Mouse (Mus musculus) megakaryocyte, adult 5-6 weeks (primary cell): ENCODE results near the gene Drp2. TPM values are rescaled to one million over a fixed set of nuclear protein-coding genes. Genes with fewer than 3 reads are reported as not detected.

Experiments used
- ATAC-seq: 2 replicates; pipeline ENCODE4 v1.8.0; 2016; ENCODE audit warnings: mild to moderate bottlenecking, inconsistent platforms; ENCODE audit not compliant: poor library complexity, severe bottlenecking
- total RNA-seq, 2 experiments: library from RNA; stranded (forward) in 1 of 2; stranded (reverse) in 1 of 2; fragments of 153-499, 151-499 nt in 1 of 2; fragments of 221-1000, 200-1000 nt in 1 of 2; gene quantifications; 2 replicates each; pipeline versions ENCODE4 v1.2.3 to v1.2.4; 2015 to 2017

Gene Drp2
- total RNA-seq (2015) (0.07 TPM in 1 of 2 replicates, not detected in the other), total RNA-seq (2017) (0.04 and 0.22 TPM in 2 replicates)

DNA sequence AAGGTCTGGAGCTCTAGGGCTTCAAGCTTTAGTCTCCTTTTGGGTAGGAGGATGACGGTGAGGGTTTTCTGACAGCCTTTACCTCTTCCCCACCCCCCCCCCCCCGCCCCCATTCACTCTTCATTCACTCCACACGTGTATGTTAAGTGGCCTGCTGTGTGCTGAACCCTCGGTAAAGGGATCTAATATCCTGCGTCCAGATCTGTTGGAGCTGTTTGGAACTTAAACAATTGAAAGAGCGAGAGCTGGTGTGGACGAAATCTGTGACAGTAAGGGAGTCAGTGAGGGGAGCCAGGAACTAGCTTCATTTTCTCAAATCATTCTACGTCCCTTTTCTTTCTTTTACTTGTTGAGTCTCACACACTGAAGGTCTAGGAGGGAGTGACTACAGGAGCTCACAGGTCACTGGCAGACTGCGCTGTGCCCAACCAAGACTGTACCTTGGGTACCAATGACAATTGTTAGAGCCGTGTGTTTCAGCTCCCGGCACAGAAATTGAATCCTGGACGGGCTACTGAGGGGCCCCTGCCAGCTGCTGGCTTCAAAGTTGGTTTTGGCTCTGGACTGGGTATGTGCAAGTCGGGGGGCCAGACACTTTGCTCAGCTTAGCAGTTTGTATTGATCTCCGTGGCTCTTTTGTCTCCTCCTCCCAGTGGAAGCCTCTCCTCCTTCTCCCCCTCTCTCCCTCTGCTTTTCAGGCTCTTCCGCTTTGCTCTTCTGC lies at the start of gene Drp2:
Gene Drp2, plus strand, starts transcription at position 689 of the 721 bp plus-strand sequence.
- no peak for ATAC-seq

DNA sequence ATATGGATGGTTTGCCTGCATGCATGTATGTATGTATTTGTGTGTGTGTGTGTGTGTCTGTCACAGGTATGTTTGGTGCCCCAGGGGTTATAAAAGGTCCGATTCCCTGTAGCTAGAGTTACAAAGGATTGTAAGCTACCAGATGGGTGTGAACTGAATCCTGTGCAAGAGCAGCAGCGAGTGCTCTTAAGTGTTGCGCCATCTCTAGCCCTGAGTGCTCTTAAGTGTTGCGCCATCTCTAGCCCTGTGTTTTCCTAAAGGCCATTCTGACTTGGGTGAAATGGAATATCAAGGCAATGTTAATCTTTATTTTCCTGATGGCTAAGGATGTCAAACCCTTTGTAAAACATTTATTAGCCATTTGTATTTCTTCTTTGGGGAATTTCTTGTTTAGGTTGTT lies 45.0 kb upstream of the Drp2 start:
- ATAC-seq, result peak; percentile 75

DNA sequence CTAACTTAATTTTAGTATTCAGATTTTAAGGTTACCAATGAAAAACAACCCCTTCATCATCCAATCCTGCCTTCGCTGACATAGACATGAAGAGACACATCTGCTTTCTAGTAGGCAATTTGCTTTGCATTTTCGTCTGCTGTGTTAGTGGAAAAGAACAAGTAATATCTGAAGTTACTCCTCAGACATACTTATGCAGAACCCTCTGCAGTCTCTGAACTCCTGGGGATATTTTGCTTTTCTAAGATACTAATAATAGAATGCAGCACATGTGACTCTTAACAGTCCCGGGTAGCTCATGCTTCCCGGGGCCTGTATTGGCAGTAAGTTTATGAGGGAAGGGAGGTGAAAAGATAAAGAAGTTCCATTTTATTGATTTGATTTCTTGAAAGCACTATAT lies 42.2 kb upstream of the Drp2 start:
- no peak for ATAC-seq

DNA sequence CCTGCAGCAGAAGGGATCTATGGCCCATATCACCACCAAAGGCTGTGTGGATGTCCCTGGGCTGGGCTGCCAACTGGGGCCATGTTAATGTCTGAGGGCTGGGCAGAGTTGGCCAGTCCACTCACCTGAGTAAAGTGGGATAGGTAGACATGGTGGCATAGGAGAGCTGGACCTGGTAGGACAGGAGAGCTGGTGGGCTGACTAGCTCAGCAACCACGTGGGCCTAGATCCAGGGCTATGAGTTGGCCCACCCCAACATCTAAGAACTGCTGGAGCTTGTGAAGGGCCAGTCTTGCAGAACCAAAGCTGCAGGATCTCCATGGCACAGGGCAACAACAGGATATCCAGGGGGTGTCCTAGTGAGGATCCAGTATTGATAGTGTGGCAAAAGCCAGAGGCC lies 38.9 kb upstream of the Drp2 start:
- ATAC-seq, result no peak

DNA sequence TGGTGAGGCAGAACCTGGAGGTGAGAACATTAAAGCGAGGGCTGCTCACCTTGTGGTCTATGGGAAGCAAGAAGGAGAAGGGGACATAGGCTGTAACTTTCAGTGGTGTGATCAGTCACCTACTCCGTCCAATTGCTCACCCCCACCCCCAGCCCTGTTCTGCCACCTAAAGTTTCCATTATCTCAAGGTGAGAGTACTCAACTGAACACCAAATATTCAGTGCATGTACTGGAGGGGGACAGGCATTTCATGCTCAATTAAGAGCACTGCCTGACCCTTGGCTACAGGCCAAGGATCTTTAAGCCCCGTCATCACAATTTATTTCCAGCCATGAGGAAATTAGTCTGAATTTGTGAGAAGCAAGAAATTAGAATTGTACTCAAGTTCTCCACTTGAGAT lies 37.8 kb upstream of the Drp2 start:
- no peak for ATAC-seq

DNA sequence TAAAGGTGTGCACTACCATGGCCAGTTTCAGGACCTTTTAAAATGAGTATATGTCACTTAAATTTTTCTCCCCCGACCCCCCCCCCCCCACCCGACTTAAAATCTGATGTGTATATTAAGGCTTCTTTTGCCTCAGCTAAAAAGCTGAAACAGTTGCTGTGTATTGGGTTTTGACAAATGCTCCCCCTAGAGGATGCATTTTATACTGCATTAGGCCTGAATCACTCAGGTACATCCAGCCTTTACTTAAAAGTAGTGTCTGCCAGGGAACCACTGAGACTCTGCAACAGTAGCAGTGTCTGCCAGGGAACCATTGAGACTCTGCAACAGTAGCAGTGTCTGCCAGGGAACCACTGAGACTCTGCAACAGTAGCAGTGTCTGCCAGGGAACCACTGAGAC lies 33.1 kb upstream of the Drp2 start:
- no peak for ATAC-seq

DNA sequence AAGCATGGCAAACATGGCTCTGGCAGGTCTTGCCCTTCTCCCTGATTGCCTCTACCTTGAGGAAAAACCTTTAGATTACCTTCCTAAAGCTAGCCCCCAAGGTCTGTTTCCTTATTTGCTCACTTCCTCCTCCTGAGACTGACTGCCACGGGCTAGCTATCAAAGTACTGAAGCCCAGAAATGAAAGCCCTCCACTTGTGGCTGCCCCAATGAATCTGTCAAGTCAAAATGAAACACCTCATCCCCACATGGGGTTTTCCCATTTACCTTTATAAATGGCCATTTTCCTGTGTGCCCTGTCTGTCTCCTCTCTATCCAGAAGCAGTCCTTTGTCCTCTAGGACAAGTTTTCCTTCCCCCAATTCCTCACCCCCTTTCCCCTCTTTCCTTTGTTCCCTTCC lies 30.2 kb upstream of the Drp2 start:
- ATAC-seq, result no peak

DNA sequence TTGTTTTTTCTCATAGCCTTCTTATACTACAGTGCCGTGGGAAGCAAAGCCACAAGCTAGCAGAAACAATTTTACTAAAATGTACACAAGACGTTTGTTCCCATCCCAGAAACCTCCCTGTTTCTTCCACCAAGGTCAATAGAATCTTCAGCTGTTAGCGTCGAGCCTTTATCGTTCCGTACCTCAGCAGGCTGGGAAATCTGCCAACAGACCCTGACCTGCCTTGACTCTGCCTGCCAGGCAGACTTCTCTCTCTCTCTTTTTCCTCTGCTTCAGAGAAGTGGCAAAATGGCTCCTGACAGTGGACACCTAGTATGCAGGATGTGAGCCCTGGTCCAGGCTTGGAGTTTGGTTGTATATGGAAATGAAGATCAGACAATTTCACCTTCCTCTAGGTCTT lies 19.5 kb upstream of the Drp2 start:
- ATAC-seq, result no peak

DNA sequence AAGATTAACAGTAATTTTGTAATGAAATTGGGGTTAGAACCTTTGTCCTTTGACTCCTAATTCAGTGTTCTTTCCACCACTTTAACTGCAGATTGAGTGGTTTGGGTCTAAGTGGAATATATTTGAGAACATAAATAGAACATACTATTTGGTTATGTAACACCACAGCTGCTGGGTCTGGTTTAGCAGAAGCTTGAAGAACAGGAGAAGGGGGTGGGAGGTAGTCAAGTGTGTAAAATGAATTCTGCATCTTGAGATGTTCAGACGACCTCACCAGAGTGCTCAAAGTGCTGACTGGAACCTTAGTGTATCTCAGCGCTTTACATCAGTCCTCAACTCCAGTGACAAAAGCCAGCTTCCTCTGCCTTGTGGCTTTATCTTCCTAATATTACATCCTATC lies 5.4 kb upstream of the Drp2 start:
- ATAC-seq, result no peak

DNA sequence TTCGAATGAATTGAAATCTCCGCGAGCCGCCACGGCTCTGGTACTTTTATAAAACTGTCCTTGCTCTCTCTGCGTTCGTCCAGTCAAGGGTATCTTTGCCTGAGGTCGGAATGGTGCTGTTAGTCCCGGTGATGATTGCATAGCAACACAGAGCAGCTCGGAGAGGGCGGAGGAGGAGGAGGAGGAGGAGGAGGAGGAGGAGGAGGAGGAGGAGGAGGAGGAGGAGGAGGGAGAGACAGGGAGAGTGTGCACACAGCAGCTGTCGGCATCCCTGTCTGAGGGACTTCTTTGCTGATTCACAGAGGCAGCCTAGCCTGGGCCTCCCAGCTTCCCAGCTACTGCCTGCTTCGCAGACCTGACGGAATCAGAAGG lies 219 bp downstream of the Drp2 start:
- ATAC-seq, result no peak

DNA sequence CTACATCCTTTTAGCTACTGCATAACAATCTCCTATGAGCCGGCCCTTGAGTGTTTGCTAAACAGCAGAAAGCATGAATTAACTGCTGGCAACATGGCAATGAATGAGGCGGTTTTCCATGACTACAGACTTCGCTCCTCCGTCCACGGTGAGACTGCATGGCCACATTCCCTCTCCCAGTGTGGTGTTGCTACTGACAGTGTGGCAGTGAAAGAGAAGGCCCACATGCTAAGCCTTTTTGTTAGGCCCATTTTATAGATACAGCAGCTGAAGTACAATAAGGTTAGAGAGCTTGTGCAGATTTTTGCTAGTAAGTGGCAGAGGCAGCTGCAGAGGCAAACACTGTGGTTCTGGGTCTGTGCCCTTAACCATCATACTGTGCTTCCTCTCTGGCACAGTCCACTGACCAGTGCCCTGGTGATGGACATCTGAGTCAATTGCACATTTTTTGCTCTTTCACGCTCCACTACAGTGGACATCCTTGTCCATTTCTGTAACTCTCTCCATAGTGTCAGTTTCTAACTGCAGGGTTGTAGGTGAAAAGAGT lies 5.1 kb downstream of the Drp2 start:
- ATAC-seq, result no peak

DNA sequence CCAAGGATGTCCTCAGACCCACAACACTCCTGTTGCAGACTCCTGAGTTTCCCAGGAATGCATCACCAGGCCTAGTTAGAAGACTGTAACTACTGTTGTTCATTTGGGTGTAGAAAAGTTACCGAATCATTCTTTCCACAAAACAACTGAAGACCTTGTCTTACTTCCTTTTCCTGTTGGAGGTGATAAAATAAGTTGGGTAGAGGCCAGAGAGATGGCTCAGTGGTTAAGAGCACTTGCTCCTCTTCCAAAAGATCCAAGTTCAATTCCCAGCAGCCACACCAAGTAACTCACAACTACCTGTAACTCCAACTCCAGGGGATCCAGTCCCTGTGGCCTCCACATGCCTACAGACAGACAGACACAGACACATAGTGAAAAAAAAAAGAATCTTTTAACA lies 7.7 kb downstream of the Drp2 start:
- ATAC-seq, result no peak

DNA sequence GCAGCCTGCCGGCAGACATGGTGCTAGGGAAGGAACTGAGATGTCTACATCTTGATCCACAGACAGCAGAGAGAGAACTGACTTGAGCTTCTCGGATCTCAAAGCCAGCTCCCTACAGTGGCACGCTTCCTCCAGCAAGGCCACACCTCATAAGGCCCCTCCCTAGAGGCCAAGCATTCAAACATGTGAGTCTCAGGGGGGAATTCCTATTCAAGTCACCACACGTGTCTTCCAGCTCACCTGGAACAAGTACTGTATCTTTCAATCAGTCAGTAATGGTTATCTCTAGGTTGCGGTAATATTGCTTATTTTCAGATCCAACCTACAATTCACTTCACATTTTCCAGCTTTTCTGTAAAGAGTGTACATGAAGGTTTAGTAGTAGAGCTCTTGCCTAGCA lies 15.7 kb downstream of the Drp2 start:
- ATAC-seq, result no peak

DNA sequence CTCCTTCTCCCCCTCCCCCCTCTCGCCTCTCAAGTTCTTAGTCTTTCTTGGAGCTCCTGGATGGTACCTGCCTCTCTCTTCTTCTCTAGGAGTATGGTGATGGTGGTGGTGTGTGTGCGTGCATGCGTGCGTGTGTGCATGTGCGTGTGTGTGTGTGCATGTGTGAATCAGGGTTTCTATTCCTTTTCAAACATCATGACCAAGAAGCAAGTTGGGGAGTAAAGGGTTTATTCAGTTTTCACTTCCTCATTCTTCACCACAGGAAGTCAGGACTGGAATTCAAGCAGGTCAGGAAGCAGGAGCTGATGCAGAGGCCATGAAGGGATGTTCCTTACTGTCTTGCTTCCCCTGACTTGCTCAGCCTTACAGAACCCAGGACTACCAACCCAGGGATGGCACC lies 19.9 kb downstream of the Drp2 start:
- peak; percentile 73 for ATAC-seq

DNA sequence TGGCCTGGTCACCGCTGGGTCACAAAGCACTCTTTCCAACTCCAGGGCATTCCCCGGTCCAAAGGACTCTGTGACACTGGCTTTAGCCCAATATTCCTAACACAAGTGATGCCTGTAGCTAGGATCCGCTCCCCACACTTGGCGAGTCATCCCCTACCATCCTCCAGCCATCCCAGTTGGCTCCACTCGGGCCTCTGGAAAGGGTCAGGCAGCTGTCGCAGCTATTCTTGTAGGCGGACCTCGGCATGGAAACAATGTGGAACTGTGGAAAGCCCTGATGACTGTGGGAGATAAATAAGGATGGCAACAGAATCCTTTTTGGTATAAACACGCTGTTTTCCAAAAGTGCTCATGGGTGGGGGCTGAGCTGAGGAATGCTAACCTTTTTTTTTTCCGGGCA lies 21.4 kb downstream of the Drp2 start:
- ATAC-seq, result no peak

DNA sequence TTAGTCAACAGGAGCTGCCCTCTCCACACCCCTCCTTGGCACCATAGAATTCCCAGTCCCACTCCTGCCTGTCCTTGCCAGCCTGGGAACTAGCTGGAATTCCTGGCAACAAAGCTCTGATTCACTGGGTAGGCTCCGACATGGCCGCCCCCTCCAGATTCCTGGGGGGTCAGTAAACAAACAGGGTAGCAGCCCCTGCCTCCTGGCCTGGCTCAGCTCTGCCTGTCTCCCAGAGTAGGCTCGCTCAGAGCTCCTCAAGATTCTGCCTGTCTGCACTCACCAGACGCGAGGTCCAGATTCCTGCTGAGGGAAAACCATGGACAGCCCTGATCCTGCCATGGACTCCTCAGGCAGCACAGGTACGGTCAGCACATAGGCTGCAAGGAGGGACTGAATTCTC lies 22.5 kb downstream of the Drp2 start:
- ATAC-seq, result no peak

DNA sequence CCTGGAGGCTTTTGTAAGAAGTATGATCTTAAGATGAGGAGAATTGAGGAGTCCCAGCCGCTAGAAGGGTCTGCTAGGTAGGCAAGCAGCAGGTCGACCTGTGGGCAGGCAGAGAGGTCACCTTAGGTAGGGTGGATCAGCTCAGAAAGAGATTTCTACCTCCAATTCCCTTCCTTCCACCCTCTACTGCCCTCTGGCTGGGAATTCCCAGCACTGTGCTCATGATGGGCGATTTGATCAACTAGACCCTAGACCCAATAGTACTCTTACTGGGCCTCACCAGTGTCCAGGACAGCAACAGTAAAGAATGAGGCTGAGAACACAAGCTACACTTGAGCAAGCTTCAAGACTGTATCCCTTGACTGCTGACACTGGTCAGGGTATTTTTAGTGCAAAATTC lies 23.0 kb downstream of the Drp2 start:
- ATAC-seq, result no peak

DNA sequence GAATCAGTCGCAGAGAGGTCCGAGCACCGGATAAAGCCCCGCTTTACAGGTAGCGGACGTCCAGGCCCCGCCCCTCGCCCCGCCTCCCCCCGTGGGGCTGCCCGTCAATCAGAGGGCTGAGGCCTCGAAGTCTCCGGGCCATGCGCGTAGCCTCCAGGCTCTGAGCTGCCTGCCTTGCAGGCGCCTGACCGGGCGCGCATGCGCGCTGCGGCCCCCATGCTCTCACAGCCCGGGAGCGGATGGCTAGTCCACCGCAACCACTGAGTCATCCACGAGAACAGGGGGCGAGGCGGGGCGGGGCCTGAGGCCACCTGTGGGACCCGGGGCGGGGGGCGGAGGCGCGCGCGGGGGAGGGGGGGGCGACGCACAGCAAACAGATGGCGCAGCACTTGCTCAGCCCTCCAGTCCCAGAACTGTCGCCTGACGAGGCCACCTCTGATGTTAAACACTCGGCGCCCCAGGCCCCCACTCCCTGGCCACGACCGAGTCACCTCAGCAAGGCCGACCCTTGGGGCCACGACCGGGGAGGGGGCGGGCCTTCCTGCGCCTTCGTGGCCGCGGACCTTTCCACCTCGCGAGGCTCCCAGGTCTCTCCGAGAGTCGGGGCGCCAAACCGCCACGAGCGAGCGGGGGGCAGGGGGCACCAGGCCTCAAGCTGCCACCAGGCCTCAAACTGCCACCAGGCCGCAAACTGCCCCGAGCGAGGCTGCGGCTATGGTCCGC lies 70.8 kb downstream of the Drp2 start:
- ATAC-seq, result no peak

DNA sequence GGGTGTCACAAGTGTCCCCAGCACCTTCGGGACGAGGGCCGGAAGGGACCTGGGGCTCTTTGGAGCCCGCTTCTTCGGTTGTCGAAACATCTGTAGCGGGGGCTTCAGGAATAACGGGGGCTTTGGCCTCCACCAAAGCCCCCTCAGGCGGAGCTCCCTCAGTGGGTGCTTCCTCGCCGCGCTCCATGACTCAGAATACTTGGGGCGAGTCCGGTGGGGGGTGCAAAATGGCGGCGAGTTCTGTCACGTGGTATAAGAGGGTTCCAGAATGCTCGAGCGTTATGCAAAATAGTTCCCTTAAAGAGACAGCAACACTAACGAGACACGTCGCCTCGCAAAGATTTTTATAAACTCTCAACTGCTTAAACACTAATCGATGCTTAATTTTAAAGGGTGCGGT lies 71.9 kb downstream of the Drp2 start, which contains the start of gene Taf7l:
Gene Taf7l, minus strand, starts transcription at position 201 of the 400 bp plus-strand sequence.
- no peak for ATAC-seq

DNA sequence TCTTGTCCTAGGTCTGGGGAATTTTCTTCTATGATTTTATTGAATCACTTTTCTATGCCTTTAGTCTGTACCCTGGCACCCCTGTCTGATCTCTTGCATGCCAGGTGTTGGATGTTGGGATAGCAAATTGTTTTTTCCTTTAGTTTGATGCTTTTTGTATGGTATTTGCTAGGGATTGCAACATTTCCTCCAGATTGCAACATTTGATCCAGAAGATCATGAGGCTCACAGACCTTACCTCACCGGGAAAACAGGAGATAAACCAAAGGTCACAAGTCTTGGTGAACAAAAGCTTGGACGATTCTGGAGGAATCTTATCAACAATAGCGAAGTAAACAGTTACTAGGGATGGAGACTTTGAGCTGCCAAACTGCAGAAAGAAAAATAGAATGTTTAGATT lies 77.4 kb downstream of the Drp2 start:
- ATAC-seq, result no peak

DNA sequence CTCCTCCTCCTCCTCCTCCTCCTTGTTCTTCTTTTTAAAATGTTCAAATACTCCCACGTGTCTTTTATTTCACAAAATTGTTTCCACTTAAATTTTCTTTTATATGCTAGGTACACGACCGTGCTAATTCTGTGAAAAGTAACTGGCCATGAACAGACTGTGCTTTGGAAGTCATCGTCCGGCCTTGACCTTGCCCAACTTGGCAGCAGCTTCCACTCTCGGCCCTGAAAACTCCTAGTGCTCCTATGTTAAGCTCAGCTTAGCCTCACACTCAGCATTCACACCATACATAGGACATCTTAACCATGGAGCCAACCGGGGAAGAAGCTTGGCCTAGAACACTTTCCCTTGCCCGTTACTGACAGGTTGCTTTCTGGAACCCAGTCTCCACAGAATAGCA lies 96.3 kb downstream of the Drp2 start:
- no peak for ATAC-seq
